ENCODE assay signal across 3 mouse cellular contexts in the genomic region with DNA sequence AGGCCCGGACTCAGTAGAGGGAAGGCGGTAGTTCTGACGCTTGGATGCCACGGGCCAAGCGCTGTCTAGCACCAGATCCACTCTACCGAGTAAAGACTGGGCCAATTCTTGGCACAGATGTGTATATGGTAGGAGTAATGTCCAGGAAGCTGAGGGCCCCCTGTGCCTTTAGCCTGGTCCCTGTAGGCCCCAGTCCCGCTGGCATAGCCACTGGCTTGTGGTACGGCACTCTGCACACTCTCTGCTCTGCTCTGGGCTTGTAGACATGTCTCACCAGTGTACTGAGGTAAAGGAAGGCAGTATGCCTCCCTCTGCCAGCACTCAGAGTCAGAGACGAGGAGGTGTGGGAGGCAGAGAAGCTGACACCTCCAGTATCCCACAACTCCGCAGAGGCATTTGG. TPM values are rescaled to one million over a fixed set of nuclear protein-coding genes. Genes with fewer than 3 reads are reported as not detected.
"Had no signal": no experiment of that assay in that cellular context is flagged by ENCODE, and none has a peak within 500 bp of the region (broad histone marks: within the 10 kb centered on the region; RNA-seq: fewer than 3 reads in every experiment).

No protein-coding gene starts in this region.

RNA-seq across cellular contexts. Expression of gene Tmem240, which starts 6.1 kb away (rescaled TPM):
- total RNA-seq: common myeloid progenitor, adult 5-6 weeks had no signal

RNA-seq across cellular contexts. Expression of gene Vwa1, which starts 33.8 kb away (rescaled TPM):
- polyA plus RNA-seq: erythroblast, embryonic 14.5 days had no signal

RNA-seq across cellular contexts. Expression of gene Tmem88b, which starts 45.0 kb away (rescaled TPM):
- total RNA-seq: common myeloid progenitor, adult 5-6 weeks; granulocyte monocyte progenitor cell, adult 5-6 weeks had no signal
- polyA plus RNA-seq: erythroblast, embryonic 14.5 days had no signal
